Mouse (Mus musculus) right cerebral cortex, adult 18-20 months (tissue): ENCODE measurements around the gene Szt2.

Experiments used
- DNase-seq: peaks from one replicate; pipeline ENCODE4 v3.0.0; 2022; ENCODE audit warnings: mixed read lengths

Gene Szt2

GRCm38 (mm10) chr4:118409142-118409900 lies at the start of gene Szt2, which contains the start of gene Med8:
Gene Szt2 (minus strand): TSS chr4:118409273.
Gene Med8 (plus strand): TSS chr4:118409337.
- DNase-seq, result peak; percentile 95

- DNase-seq, result peak; percentile 44
These were observed 48.4 kb upstream of the Szt2 start, which contains the start of gene Mpl for GRCm38 (mm10) chr4:118457345-118457975. Gene Mpl (minus strand): TSS chr4:118457513.

- no peak for DNase-seq
These were observed 37.5 kb upstream of the Szt2 start for GRCm38 (mm10) chr4:118446415-118447153.

GRCm38 (mm10) chr4:118445781-118446414 lies 36.8 kb upstream of the Szt2 start:
- DNase-seq, result no peak

GRCm38 (mm10) chr4:118445088-118445487 lies 36.0 kb upstream of the Szt2 start:
- peak; percentile 37 for DNase-seq

GRCm38 (mm10) chr4:118437829-118438253 lies 28.8 kb upstream of the Szt2 start:
- no peak for DNase-seq

GRCm38 (mm10) chr4:118436820-118437603 lies 27.9 kb upstream of the Szt2 start, which contains the start of gene Cdc20:
Gene Cdc20 (minus strand): TSS chr4:118437352.
- DNase-seq, result peak; percentile 91

GRCm38 (mm10) chr4:118432332-118432731 lies 23.3 kb upstream of the Szt2 start:
- no peak for DNase-seq

- no peak for DNase-seq
These were observed 20.3 kb upstream of the Szt2 start for GRCm38 (mm10) chr4:118429215-118429895.

- DNase-seq, result no peak
These were observed 19.6 kb upstream of the Szt2 start for GRCm38 (mm10) chr4:118428531-118429214.

GRCm38 (mm10) chr4:118427768-118428451 lies 18.8 kb upstream of the Szt2 start, which contains the start of gene Elovl1:
Gene Elovl1 (plus strand): TSS chr4:118428093.
- DNase-seq, result peak; percentile 81

- DNase-seq, result no peak
These were observed 18.3 kb upstream of the Szt2 start for GRCm38 (mm10) chr4:118427415-118427767.

- DNase-seq, result no peak
These were observed 16.3 kb upstream of the Szt2 start for GRCm38 (mm10) chr4:118425374-118425773.

- no peak for DNase-seq
These were observed 15.6 kb upstream of the Szt2 start for GRCm38 (mm10) chr4:118424541-118425160.

GRCm38 (mm10) chr4:118421384-118421783 lies 12.3 kb upstream of the Szt2 start:
- no peak for DNase-seq

- DNase-seq, result no peak
These were observed 8.2 kb upstream of the Szt2 start for GRCm38 (mm10) chr4:118417112-118417797.

- peak; percentile 43 for DNase-seq
These were observed 7.3 kb upstream of the Szt2 start for GRCm38 (mm10) chr4:118416329-118416728.

GRCm38 (mm10) chr4:118415779-118416178 lies 6.7 kb upstream of the Szt2 start:
- DNase-seq, result no peak

- no peak for DNase-seq
These were observed 4.5 kb upstream of the Szt2 start for GRCm38 (mm10) chr4:118413553-118413952.
